Mouse (Mus musculus) ovary, postnatal 14 days (tissue): Measurements from ENCODE around the gene Hoxc4.

Experiments used
- DNase-seq: peaks from one replicate; pipeline ENCODE4 v3.0.0; 2022; ENCODE audit warnings: low spot score

Gene Hoxc4

GRCm38 (mm10) chr15:103018636-103019035, at the start of gene Hoxc4:
Gene Hoxc4, plus strand, starts transcription at chr15:103018934.
- DNase-seq = no peak

- DNase-seq = no peak
Measured at GRCm38 (mm10) chr15:102969296-102969695, 49.4 kb upstream of the Hoxc4 start.

- no peak for DNase-seq
Measured at GRCm38 (mm10) chr15:102970740-102971139, 48.0 kb upstream of the Hoxc4 start.

GRCm38 (mm10) chr15:102972254-102972653, 46.5 kb upstream of the Hoxc4 start:
- DNase-seq = no peak

- no peak for DNase-seq
Measured at GRCm38 (mm10) chr15:102972753-102973152, 46.0 kb upstream of the Hoxc4 start.

GRCm38 (mm10) chr15:102975034-102975433, 43.7 kb upstream of the Hoxc4 start:
- no peak for DNase-seq

GRCm38 (mm10) chr15:102975688-102976111, 43.0 kb upstream of the Hoxc4 start:
- DNase-seq = no peak

- DNase-seq = no peak
Measured at GRCm38 (mm10) chr15:102976171-102976570, 42.6 kb upstream of the Hoxc4 start, which contains the start of gene Hoxc9. Gene Hoxc9, plus strand, starts transcription at chr15:102976439.

GRCm38 (mm10) chr15:102976631-102977422, 41.9 kb upstream of the Hoxc4 start:
- DNase-seq = no peak

- no peak for DNase-seq
Measured at GRCm38 (mm10) chr15:102977423-102977974, 41.2 kb upstream of the Hoxc4 start.

- no peak for DNase-seq
Measured at GRCm38 (mm10) chr15:102978615-102979515, 39.9 kb upstream of the Hoxc4 start.

GRCm38 (mm10) chr15:102979936-102980335, 38.8 kb upstream of the Hoxc4 start:
- no peak for DNase-seq

- no peak for DNase-seq
Measured at GRCm38 (mm10) chr15:102980352-102980751, 38.4 kb upstream of the Hoxc4 start.

- no peak for DNase-seq
Measured at GRCm38 (mm10) chr15:102980912-102981311, 37.8 kb upstream of the Hoxc4 start.

GRCm38 (mm10) chr15:102981379-102982288, 37.1 kb upstream of the Hoxc4 start:
- no peak for DNase-seq

- DNase-seq = no peak
Measured at GRCm38 (mm10) chr15:102983716-102984115, 35.0 kb upstream of the Hoxc4 start.

- no peak for DNase-seq
Measured at GRCm38 (mm10) chr15:102984521-102984920, 34.2 kb upstream of the Hoxc4 start.

- DNase-seq = no peak
Measured at GRCm38 (mm10) chr15:102984925-102985324, 33.8 kb upstream of the Hoxc4 start.

GRCm38 (mm10) chr15:102987124-102987833, 31.5 kb upstream of the Hoxc4 start:
- peak; percentile 99 for DNase-seq

GRCm38 (mm10) chr15:102988078-102988477, 30.7 kb upstream of the Hoxc4 start:
- DNase-seq = no peak
